In genomic region chr2:165861683-165862594, GRCm38 (mm10) we compare ENCODE assay signal across 10 mouse cellular contexts. TPM values are rescaled to one million over a fixed set of nuclear protein-coding genes. Genes with fewer than 3 reads are reported as not detected.
DNase-seq lines count a peak whose midpoint lies in the region; ATAC-seq lines count a peak whose summit lies in the region.
"Had no signal": no experiment of that assay in that cellular context is flagged by ENCODE, and none has a peak within 500 bp of the region (broad histone marks: within the 10 kb centered on the region; RNA-seq: fewer than 3 reads in every experiment).

No protein-coding gene starts in this region.

- intact Hi-C loops in left cerebral cortex, postnatal 36 days (cut with DNase I): no loop called here

- no peaks in the 10 kb centered on the region for H3K27me3 ChIP-seq in megakaryocyte, embryonic 14.5 days (replicated peaks)
- H3K27me3 ChIP-seq in embryonic facial prominence, embryonic 14.5 days (replicated peaks; ENCODE audit: control insufficient read depth, insufficient read depth, low read length): no peaks in the 10 kb centered on the region

- peaks cover 94% of the 10 kb centered on the region for H3K4me1 ChIP-seq in megakaryocyte, embryonic 14.5 days
- peaks cover 40% of the 10 kb centered on the region for H3K4me1 ChIP-seq in embryonic facial prominence, embryonic 14.5 days (ENCODE audit: control insufficient read depth, insufficient read depth, low read length)

- H3K9me3 ChIP-seq in megakaryocyte, embryonic 14.5 days: no peaks in the 10 kb centered on the region
- no peaks in the 10 kb centered on the region for H3K9me3 ChIP-seq in embryonic facial prominence, embryonic 14.5 days (ENCODE audit: control insufficient read depth, low read length)

- H3K9ac ChIP-seq in embryonic facial prominence, embryonic 14.5 days (ENCODE audit: low read depth, low read length): no peak overlapping the region

- peak overlapping the region; percentile 34; the same call in 1 of the 2 replicates for H3K27ac ChIP-seq in embryonic facial prominence, embryonic 14.5 days (replicated peaks; ENCODE audit: low read depth, low read length)

- no peak overlapping the region for H3K4me2 ChIP-seq in embryonic facial prominence, embryonic 14.5 days (ENCODE audit: low read depth, low read length)
- H3K4me2 ChIP-seq: liver, embryonic 11.5 days had no signal

- DNase-seq in embryonic facial prominence, embryonic 14.5 days (ENCODE audit: low spot score): no peak
- DNase-seq in testis, postnatal 14 days (ENCODE audit: low spot score): peak; percentile 86
- no peak for DNase-seq in left cerebral cortex, postnatal 36 days (ENCODE audit: low spot score in 2 of 2)
- no peak for DNase-seq in layer of hippocampus, postnatal 36 days
- DNase-seq: cerebellum, adult 11 months; thymus, adult 18-20 months had no signal

- H3K4me3 ChIP-seq in megakaryocyte, embryonic 14.5 days (replicated peaks): peak overlapping the region; percentile 65
- no peak overlapping the region for H3K4me3 ChIP-seq in embryonic facial prominence, embryonic 14.5 days (ENCODE audit: low read depth, low read length)

- no peak for ATAC-seq in megakaryocyte, adult 5-6 weeks (ENCODE audit: poor library complexity, severe bottlenecking)
- no peak; the same call in 1 of the 2 replicates for ATAC-seq in embryonic facial prominence, embryonic 14.5 days (ENCODE audit: low read depth)
- 0 out of 2 replicates have a peak, but pooled peaks have one; percentile 38 for ATAC-seq in megakaryocyte-erythroid progenitor cell, adult 5-6 weeks (replicated peaks; ENCODE audit: low FRiP score, low TSS enrichment, poor library complexity, severe bottlenecking)

- WGBS in embryonic facial prominence, embryonic 14.5 days: 74% methylated on average over 26 of the region's 26 CpGs

- H3K36me3 ChIP-seq in megakaryocyte, embryonic 14.5 days (replicated peaks; ENCODE audit: low read length): peaks cover 93% of the 10 kb centered on the region
- peaks cover 12% of the 10 kb centered on the region; the same call in 1 of the 2 replicates for H3K36me3 ChIP-seq in embryonic facial prominence, embryonic 14.5 days (ENCODE audit: control insufficient read depth, insufficient read depth, low read length)

RNA-seq across cellular contexts. Expression of gene Zmynd8, which starts 36.9 kb away (rescaled TPM):
- 41.0 and 57.7 TPM in 2 replicates for polyA plus RNA-seq in megakaryocyte, embryonic 14.5 days (2012; ENCODE audit: insufficient read depth, low replicate concordance)
- 26.9 and 37.5 TPM in 2 replicates for total RNA-seq in megakaryocyte, adult 5-6 weeks (2015)
- total RNA-seq in megakaryocyte, adult 5-6 weeks (2017): 26.7 and 28.3 TPM in 2 replicates
- polyA plus RNA-seq in embryonic facial prominence, embryonic 14.5 days (2014; fragmentation: Nextera tagmentation; extraction: Ambion mirVana): 28.6 and 32.7 TPM in 2 replicates
- 70.9 and 80.1 TPM in 2 replicates for total RNA-seq in megakaryocyte-erythroid progenitor cell, adult 5-6 weeks (2014; fragmentation: Nextera tagmentation)
- total RNA-seq in megakaryocyte-erythroid progenitor cell, adult 5-6 weeks (2017): 27.2 and 42.9 TPM in 2 replicates
- 100 to 1,000 TPM; 119 to 184 TPM for total RNA-seq in left cerebral cortex, postnatal 36 days (2021)
- total RNA-seq in layer of hippocampus, postnatal 36 days (2021): 100 to 1,000 TPM; 162 to 181 TPM
